Mouse (Mus musculus) embryonic facial prominence, embryonic 11.5 days (tissue): ENCODE data around the gene Apoc2. TPM values are rescaled to one million over a fixed set of nuclear protein-coding genes. Genes with fewer than 3 reads are reported as not detected.

Experiments used
- ATAC-seq: fragments of 200-750 bp; cut with Nextera tagmentation; replicated peaks from 2 replicates; pipeline ENCODE4 v1.8.0; 2017; ENCODE audit warnings: low read depth; ENCODE audit not compliant: insufficient number of reproducible peaks, low FRiP score, low TSS enrichment
- DNase-seq: peaks from one replicate; pipeline ENCODE4 v3.0.0-alpha.2; 2015; ENCODE audit warnings: low spot score
- H3K27ac ChIP-seq: fragments of 300-500 bp; sonication (generic); replicated peaks from 2 replicates; pipeline ENCODE4 v1.5.1; 2014; ENCODE audit warnings: mild to moderate bottlenecking, low read depth, low read length, control low read depth
- H3K27me3 ChIP-seq: fragments of 300-500 bp; sonication (generic); 2 replicates; pipeline ENCODE4 v1.6.1; 2014; ENCODE audit warnings: mild to moderate bottlenecking, low read length, moderate library complexity, mixed read lengths; ENCODE audit not compliant: control insufficient read depth, insufficient read depth
- H3K36me3 ChIP-seq: fragments of 300-500 bp; sonication (generic); replicated peaks from 2 replicates; pipeline ENCODE4 v1.6.1; 2014; ENCODE audit warnings: low read depth, mild to moderate bottlenecking, low read length, moderate library complexity, mixed read lengths; ENCODE audit not compliant: control insufficient read depth, insufficient read depth
- H3K4me1 ChIP-seq: fragments of 300-500 bp; sonication (generic); 2 replicates; pipeline ENCODE4 v1.6.1; 2014; ENCODE audit warnings: low read length, mixed read lengths; ENCODE audit not compliant: control insufficient read depth, insufficient read depth
- H3K4me2 ChIP-seq: fragments of 300-500 bp; sonication (generic); 2 replicates; pipeline ENCODE4 v1.6.1; 2014; ENCODE audit warnings: low read depth, mild to moderate bottlenecking, control low read depth, low read length, moderate library complexity
- H3K4me3 ChIP-seq: fragments of 300-500 bp; sonication (generic); 2 replicates; pipeline ENCODE4 v1.5.1; 2014; ENCODE audit warnings: low read depth, low read length, control low read depth
- H3K9ac ChIP-seq: fragments of 300-500 bp; sonication (generic); replicated peaks from 2 replicates; pipeline ENCODE4 v1.6.1; 2014; ENCODE audit warnings: mild to moderate bottlenecking, control low read depth, low read length
- H3K9me3 ChIP-seq: fragments of 300-500 bp; sonication (generic); replicated peaks from 2 replicates; pipeline ENCODE4 v1.6.1; 2016; ENCODE audit warnings: mild to moderate bottlenecking, low read length, inconsistent platforms, mixed read lengths; ENCODE audit not compliant: control insufficient read depth
- WGBS: fragments of 180-500 bp; shearing (Covaris S2); extraction: QIAGEN DNeasy Blood & Tissue Kit; methylation state at CpG from one replicate; pipeline ENCODE4 v1.1.7; 2014; 5-methylcytosine and 5-hydroxymethylcytosine counted together
- polyA plus RNA-seq: library from polyadenylated mRNA; unstranded; fragments of >200 nt; fragmentation: Nextera tagmentation; extraction: Ambion mirVana; gene quantifications from 2 replicates; pipeline ENCODE4 v1.2.1, GENCODE M21; 2014

Apoc2 gene
- polyA plus RNA-seq, 1 experiment from 2014 or later: 0.41 TPM

DNA sequence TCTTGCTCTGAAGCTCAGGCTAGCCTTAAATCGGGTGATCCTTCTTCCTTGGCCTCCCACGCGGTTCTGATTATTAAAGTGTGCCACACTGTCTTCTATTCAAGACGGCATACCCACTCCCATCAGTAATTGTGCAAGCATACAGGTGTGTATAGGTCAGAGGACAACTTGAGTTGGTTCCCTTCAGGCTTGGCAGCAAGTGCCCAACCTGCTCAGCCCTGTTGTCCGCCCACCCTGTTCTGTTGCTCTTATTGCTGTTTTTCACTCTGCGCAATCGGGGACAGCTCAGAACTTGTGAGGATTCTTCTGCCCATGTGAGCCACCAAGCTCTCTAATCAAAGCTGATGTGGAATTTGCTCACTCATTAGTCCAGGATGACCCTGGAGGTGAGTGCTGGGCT, 27.5 kb upstream of the Apoc2 start:
- ATAC-seq (no peak), DNase-seq (no peak)
- Histone ChIP-seq H3K36me3 (peaks cover 3% of the 10 kb centered on the region), H3K9ac (no peak overlapping the region), H3K4me2 (no peak overlapping the region), H3K9me3 (no peaks in the 10 kb centered on the region), H3K27ac (no peak overlapping the region), H3K27me3 (no peaks in the 10 kb centered on the region), H3K4me1 (0 out of 2 replicates have a peak, but pooled peaks cover 3% of the 10 kb centered on the region), H3K4me3 (no peak overlapping the region)
- WGBS: 92% methylated on average over 7 of the region's 7 CpGs

GRCm38 (mm10) chr7:19704475-19704874, 26.7 kb upstream of the Apoc2 start:
- DNase-seq: no peak
- 92% methylated on average over 4 of the region's 4 CpGs for WGBS
- peaks cover 3% of the 10 kb centered on the region for H3K36me3 ChIP-seq

GRCm38 (mm10) chr7:19702859-19703555, 25.3 kb upstream of the Apoc2 start:
- H3K4me1 ChIP-seq: peaks cover 5% of the 10 kb centered on the region; the same call in 1 of the 2 replicates
- WGBS: 92% methylated on average over 16 of the region's 16 CpGs
- H3K27me3 ChIP-seq: no peaks in the 10 kb centered on the region
- no peaks in the 10 kb centered on the region for H3K9me3 ChIP-seq
- no peak for DNase-seq
- no peak overlapping the region for H3K27ac ChIP-seq
- H3K9ac ChIP-seq: no peak overlapping the region
- no peak overlapping the region for H3K4me2 ChIP-seq
- H3K4me3 ChIP-seq: no peak overlapping the region
- no peaks in the 10 kb centered on the region; the same call in none of the 2 replicates for H3K36me3 ChIP-seq
- no peak for ATAC-seq

More at GRCm38 (mm10) chr7:19704475-19704874, 26.7 kb upstream of the Apoc2 start:
- H3K9ac ChIP-seq: no peak overlapping the region
- ATAC-seq: no peak
- no peak overlapping the region for H3K4me3 ChIP-seq
- H3K9me3 ChIP-seq: no peaks in the 10 kb centered on the region
- H3K4me1 ChIP-seq: peaks cover 3% of the 10 kb centered on the region; the same call in 1 of the 2 replicates
- H3K4me2 ChIP-seq: no peak overlapping the region
- no peaks in the 10 kb centered on the region for H3K27me3 ChIP-seq
- no peak overlapping the region for H3K27ac ChIP-seq

DNA sequence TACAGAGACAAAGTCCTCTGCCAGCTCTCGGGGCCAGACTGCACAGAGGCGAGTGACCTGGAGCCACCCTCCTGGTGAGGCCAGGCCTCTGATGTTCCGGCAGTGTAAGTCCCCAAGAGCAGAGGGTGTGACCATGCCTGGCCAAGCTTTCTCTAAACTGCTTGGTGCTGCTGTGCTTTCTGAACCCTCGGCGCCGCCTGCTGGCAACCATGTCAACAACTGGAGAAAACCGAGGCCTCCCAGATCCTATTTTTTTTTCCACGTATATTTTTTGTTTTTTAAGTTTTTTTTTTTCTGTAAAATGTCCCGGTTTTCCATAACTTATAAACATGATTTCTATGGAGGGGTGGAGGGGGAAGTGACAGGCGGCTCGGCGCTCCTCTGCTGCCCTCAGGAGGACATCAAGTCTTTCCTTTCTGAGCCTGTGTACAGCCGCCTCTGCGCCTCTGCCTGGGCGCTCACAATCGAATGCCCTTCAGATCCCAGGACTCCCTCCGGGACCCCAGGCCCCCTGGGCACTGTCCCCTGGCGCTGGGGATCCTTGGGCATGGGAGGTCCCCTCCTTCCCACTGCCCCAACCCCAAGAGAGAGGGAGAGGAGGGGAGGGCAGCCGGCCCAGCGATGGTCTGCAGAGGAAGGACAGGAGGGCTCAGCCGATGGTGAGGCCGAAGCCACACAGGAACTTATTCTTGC, 23.5 kb upstream of the Apoc2 start:
- no peak overlapping the region for H3K4me2 ChIP-seq
- ATAC-seq: peak; percentile 46; the same call in 1 of the 2 replicates
- H3K9ac ChIP-seq: peak overlapping the region; percentile 32; the same call in 1 of the 2 replicates
- WGBS: 29% methylated on average over 22 of the region's 22 CpGs
- no peak overlapping the region for H3K4me3 ChIP-seq
- H3K36me3 ChIP-seq: peaks cover 4% of the 10 kb centered on the region
- H3K27ac ChIP-seq: no peak overlapping the region
- no peaks in the 10 kb centered on the region for H3K9me3 ChIP-seq
- DNase-seq: peak; percentile 75
- H3K27me3 ChIP-seq: no peaks in the 10 kb centered on the region
- peaks cover 5% of the 10 kb centered on the region; the same call in 1 of the 2 replicates for H3K4me1 ChIP-seq

DNA sequence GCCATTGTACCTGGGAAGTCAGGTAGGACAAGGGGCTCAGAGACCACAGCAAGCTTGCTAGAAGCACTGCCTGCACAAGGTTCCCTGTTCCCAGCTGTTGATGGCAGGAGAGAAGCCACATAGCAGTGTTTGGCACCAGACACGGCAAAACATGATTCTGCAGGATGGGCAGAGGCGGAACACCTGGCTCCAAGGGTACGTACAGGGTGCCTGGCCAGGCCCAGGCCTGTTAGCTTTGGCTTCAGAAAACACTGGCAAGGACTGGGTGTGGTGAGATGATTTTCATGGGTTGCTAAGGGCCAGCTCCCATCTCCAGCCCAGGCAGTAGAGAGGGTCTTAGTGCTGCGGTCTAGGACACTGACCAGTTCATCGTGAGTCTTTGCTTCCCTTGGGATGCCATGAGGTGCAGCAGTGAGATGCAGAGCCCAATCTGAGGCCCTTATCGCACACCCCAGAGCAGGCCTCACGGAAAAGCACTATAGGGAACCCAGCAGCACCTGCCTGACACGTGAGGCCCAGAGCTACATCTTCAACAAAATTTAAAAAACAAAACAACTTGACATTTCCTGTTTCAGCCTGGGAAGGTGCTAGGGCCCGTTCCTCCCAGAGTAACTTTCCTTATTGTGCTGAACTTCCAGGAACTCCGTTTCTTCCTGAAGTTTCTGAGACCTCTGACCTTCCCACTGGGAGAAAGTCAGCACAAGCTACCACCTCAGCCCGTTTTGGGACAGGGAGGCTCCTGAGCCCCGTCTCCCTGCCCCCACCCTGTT, 22.7 kb upstream of the Apoc2 start:
- 59% methylated on average over 12 of the region's 12 CpGs for WGBS
- Histone ChIP-seq H3K4me2 (no peak overlapping the region), H3K27ac (no peak overlapping the region)

DNA sequence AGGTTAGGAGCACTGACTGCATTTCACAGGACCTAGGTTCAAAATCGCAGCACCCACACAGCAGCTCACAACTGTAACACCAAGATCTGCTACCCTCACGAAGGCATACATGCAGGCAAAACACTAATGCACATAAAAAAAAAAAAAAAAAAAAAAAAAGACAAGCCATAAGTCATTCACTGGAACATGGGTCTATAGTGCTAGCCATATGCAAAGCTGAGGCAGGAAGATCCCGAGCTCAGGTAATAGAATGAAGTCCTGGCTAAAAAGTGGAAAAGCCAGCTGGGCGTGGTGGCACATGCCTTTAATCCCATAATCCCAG, 22.0 kb upstream of the Apoc2 start:
- DNase-seq: no peak
- ATAC-seq: no peak
- H3K9me3 ChIP-seq: no peaks in the 10 kb centered on the region
- peaks cover 5% of the 10 kb centered on the region; the same call in 1 of the 2 replicates for H3K4me1 ChIP-seq
- H3K4me3 ChIP-seq: no peak overlapping the region
- H3K4me2 ChIP-seq: no peak overlapping the region; the same call in 1 of the 2 replicates
- no peak overlapping the region for H3K27ac ChIP-seq
- H3K36me3 ChIP-seq: peaks cover 4% of the 10 kb centered on the region
- H3K9ac ChIP-seq: no peak overlapping the region
- WGBS: 74% methylated on average over 4 of the region's 4 CpGs
- no peaks in the 10 kb centered on the region for H3K27me3 ChIP-seq

More for the DNA sequence above, 22.7 kb upstream of the Apoc2 start:
- no peaks in the 10 kb centered on the region for H3K9me3 ChIP-seq
- peak overlapping the region; percentile 32; the same call in 1 of the 2 replicates for H3K9ac ChIP-seq
- peaks cover 5% of the 10 kb centered on the region; the same call in 1 of the 2 replicates for H3K4me1 ChIP-seq
- H3K36me3 ChIP-seq: peaks cover 4% of the 10 kb centered on the region
- DNase-seq: no peak
- H3K27me3 ChIP-seq: no peaks in the 10 kb centered on the region
- no peak overlapping the region for H3K4me3 ChIP-seq
- ATAC-seq: no peak

DNA sequence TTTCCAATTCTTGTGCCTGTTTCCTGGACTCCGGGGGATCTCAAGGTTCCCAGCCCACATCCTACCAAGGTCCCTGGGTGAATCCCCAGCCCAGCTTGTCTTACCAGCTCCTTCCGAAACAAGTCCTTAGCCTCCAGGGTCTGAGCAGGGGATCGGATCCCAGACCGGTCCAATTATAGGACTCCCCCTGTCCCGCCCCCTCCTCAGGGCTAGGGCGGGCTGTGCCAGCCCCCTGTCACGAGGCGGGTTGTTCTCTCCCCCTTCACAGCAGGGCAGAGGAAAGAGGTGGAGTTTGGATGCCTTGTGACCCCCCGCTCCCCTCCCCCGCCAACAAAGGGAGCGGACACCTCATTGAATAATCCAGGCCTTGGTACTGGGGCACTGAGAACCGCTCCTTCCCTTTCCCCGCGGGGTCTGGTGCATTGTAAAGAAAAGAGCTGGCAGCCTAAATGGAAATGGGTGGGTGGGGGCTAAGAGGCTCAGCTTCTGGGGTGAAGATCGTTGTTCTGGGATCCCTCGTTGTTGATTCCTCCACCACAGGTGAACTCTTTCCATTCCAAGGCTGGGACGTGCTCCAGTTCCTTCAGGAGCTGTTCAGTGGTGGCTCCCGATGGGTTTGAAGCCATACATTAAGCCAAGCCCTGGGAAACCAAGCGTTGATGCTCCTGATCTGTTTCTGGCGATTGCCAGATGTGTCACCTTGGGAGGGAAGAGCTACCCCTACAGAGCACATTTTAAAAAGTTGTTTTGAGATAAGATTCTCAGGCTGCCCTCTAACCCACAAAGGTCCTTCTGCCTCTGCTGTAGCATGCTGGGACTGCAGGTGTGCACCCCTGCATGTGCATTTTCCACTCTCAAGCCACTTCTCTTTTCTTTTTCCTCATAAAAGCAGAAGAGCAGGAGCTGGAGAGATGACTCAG, 21.4 kb upstream of the Apoc2 start, which contains the start of gene Apoe:
TSS of gene Apoe (minus strand) at position 282 of the 920 bp plus-strand sequence.
- under 1% methylated on average over 20 of the region's 20 CpGs for WGBS

More for the DNA sequence above, 21.4 kb upstream of the Apoc2 start, which contains the start of gene Apoe:
- Histone ChIP-seq H3K4me3 (peak within 1 kb of the TSS; percentile 35), H3K9ac (peak within 1 kb of the TSS; percentile 59), H3K36me3 (peaks cover 4% of the 10 kb centered on the region), H3K27me3 (no peaks in the 10 kb centered on the region), H3K9me3 (no peaks in the 10 kb centered on the region), H3K27ac (no peak within 1 kb of the TSS; the same call in 1 of the 2 replicates), H3K4me2 (peak within 1 kb of the TSS; percentile 70), H3K4me1 (peaks cover 5% of the 10 kb centered on the region; the same call in 1 of the 2 replicates)
- DNase-seq (peak; percentile 74), ATAC-seq (peak; percentile 30)
